Mouse (Mus musculus): Measurements from ENCODE around the gene Depdc7. TPM values are rescaled to one million over a fixed set of nuclear protein-coding genes. Genes with fewer than 3 reads are reported as not detected.

Gene Depdc7
- polyA plus RNA-seq, 1 experiment: not detected

DNA sequence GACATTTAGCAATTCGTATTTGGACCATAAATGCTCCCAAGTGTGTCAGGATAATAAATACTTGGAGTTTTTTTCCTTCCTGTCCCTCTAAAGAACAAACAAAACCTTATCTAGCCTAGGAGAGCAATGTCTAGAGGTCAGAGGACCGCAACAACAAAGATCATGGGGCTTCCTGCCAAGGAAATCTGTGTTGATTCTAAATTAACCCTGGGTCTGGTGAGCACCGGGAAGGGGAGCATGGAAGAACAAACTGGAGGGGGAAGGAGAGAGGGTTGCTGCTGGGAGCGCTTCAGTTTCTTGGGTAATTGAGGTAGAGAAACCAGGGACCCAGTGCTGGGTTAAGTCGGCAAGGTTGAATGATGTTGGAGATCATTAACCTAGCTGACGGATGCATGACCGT lies 482 bp upstream of the Depdc7 start:
- TF ChIP-seq GATA1 (IDR thresholded peaks at IDR 0.05; ENCODE audit: low read length) (no peak), TAL1 (IDR thresholded peaks at IDR 0.05; ENCODE audit: low read length) (no peak)
- peak overlapping the region; percentile 69 for H3K4me3 ChIP-seq (replicated peaks)
- H3K27me3 ChIP-seq (ENCODE audit: control insufficient read depth): peaks cover 45% of the 10 kb centered on the region

DNA sequence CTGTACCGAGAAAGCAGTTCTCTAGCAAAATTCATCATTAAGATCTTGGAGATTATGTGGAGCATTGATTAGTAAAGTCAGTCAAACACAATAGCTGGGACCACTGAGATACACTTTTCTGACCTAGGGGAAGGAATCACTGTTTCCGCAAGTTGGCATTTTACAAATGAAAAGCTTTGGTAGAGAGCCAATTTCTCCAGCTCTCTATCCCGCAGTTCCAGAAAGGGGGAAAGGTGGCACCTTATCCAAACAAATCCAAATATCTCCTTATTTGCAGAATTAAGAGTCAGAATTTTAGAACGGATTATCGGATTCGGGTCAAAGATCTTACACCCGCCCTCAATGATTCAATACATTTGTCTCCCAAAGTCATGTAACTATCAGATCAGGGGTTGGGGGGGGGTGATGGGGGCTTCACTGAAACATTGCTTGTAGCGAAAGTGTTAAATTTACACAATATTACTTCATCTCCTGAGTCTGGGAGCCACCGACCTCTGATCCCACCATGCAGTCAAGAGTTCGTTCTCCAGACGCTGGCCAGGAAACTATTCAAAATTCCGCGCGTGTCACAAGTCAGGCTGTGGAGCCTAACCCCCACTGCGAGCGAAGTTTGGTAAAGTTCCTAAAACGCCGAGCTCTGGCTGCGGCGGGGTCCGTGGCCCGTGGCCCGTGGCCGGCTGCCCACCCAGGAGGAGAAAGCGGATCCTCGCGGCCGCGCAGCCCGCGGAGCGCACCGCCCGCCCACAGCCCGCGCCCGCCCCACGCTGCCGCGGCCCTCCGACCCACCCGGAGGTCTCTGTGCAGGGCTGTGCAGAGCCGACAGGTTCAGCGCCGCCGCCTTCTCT lies 560 bp downstream of the Depdc7 start:
- H3K9me3 ChIP-seq (ENCODE audit: control insufficient read depth, low read length): no peaks in the 10 kb centered on the region
- H3K4me3 ChIP-seq (replicated peaks): peak overlapping the region; percentile 69
- no peak for TF ChIP-seq GATA1 (IDR thresholded peaks at IDR 0.05; ENCODE audit: low read length)
- H3K36me3 ChIP-seq (ENCODE audit: control insufficient read depth): no peaks in the 10 kb centered on the region
- H3K4me1 ChIP-seq (ENCODE audit: control insufficient read depth): peaks cover 15% of the 10 kb centered on the region
- H3K27me3 ChIP-seq (ENCODE audit: control insufficient read depth): peaks cover 45% of the 10 kb centered on the region

More for the DNA sequence above, 482 bp upstream of the Depdc7 start:
- H3K4me1 ChIP-seq (ENCODE audit: control insufficient read depth): peaks cover 15% of the 10 kb centered on the region
- no peaks in the 10 kb centered on the region for H3K36me3 ChIP-seq (ENCODE audit: control insufficient read depth)
- no peaks in the 10 kb centered on the region for H3K9me3 ChIP-seq (ENCODE audit: control insufficient read depth, low read length)

DNA sequence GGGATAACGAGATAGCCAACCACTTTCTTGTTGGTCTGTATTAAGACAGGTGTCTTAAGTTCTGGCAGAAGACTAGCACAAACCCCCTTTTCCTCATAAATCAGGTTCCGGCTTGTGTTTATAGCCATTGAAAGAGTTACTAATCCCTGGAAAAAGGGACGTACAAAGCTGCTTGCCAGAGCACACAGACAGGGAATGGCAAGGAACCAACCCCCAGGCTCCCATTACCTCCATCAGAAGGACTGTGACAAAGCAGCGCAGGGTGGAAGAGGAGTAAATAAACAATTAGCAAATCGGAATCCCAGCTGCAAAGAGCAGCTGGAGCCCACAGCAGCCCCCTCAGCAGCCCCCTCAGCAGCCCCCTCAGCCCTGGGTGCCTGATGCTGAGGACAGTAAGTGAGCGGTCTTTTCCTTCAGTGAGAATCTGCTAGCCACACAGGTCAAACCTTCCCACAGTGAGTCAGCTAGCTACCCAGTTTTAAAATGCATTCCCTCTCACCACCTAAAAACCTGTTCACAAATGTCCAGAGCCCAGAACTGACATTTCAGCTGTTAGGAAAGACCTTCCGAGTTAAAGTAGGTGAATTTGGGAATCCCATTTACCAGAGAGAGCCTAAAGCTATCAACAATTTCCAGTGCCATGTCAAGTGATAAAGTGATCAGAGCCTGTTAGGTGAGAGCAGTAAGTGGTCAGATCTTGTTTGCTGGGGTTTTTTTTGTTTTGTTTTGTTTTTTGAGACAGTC lies 1.5 kb downstream of the Depdc7 start:
- Histone ChIP-seq H3K4me1 (ENCODE audit: control insufficient read depth) (peaks cover 13% of the 10 kb centered on the region), H3K9me3 (ENCODE audit: control insufficient read depth, low read length) (no peaks in the 10 kb centered on the region), H3K36me3 (ENCODE audit: control insufficient read depth) (no peaks in the 10 kb centered on the region), H3K27me3 (ENCODE audit: control insufficient read depth) (peaks cover 45% of the 10 kb centered on the region), H3K4me3 (replicated peaks) (no peak overlapping the region)
- no peak for TF ChIP-seq GATA1 (IDR thresholded peaks at IDR 0.05; ENCODE audit: low read length)
- no peak for TF ChIP-seq TAL1 (IDR thresholded peaks at IDR 0.05; ENCODE audit: low read length)

DNA sequence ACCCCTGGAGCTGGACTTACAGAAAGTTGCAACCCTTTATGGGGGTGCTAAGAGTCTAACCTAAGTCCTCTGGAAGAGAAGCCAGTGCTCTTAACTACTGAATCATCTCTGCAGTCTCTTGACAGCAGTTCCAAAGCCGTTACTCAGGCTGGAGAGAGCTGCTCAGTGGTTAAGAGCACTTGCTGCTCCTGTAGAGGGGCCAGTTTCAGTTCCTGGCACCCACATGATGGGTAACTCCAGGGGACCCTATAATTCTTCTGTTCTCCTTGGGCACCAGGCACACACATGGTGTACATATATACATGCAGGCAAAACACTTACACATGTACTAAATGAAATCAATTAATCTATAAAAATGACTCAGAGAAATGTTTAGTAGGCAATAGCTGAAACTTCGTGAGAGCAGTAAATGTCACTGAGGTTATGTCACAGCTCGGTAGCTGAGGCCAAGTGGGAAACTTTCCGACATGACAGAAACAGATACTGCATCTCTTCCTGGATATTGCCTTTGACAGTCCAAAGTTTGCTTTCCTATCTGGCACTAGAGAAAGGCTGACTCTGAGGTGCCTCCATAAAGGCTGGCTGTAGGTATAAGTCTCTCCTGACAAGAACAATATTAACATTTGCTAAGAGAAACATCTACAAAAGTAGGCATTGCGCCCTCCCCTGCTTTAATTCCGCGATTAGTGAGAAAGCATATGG lies 2.3 kb downstream of the Depdc7 start:
- peaks cover 11% of the 10 kb centered on the region for H3K4me1 ChIP-seq (ENCODE audit: control insufficient read depth)
- no peaks in the 10 kb centered on the region for H3K9me3 ChIP-seq (ENCODE audit: control insufficient read depth, low read length)
- TF ChIP-seq GATA1 (IDR thresholded peaks at IDR 0.05; ENCODE audit: low read length): no peak
- no peak for TF ChIP-seq TAL1 (IDR thresholded peaks at IDR 0.05; ENCODE audit: low read length)
- H3K36me3 ChIP-seq (ENCODE audit: control insufficient read depth): no peaks in the 10 kb centered on the region
- no peak overlapping the region for H3K4me3 ChIP-seq (replicated peaks)
- H3K27me3 ChIP-seq (ENCODE audit: control insufficient read depth): peaks cover 45% of the 10 kb centered on the region

DNA sequence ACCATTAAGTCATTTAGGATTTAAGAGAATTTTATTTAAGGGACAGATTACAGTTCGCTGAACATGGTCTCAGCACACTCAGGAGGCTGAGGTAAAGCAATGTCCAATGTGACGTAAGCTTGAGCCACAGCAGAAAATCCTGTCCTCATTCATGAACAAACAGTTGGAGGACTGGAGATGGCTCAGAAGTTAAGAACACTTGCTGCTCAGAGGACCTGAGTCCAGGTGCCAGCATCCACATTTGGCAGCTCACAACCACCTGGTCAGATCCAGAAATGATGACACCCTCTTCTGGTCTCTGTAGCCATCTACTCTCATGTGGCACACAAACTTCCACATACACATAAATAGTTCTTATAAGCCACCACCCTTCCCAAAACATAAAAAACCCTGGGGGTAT lies 3.0 kb downstream of the Depdc7 start:
- TF ChIP-seq GATA1 (IDR thresholded peaks at IDR 0.05; ENCODE audit: low read length) (no peak), TAL1 (IDR thresholded peaks at IDR 0.05; ENCODE audit: low read length) (no peak)

DNA sequence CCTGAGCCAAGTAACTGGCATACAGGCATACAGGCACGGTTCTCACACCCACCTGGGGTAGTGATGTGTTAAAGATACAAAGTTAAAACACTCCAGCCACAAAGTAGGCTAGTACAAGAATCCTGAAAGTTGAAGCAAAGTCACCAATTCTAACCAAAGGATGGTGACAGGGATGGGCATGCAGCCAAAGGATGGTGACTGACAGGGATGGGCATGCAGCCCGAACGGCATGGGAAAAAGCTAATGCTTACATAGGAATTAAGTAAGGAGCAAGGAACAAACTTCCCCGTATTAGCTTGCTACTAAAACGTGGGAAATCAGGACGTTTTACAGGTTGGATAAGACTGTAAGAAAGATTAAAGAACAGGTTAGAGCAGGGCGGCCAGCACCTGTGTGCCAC lies 6.4 kb downstream of the Depdc7 start:
- Histone ChIP-seq H3K27me3 (ENCODE audit: control insufficient read depth) (peaks cover 17% of the 10 kb centered on the region), H3K9me3 (ENCODE audit: control insufficient read depth, low read length) (no peaks in the 10 kb centered on the region), H3K4me1 (ENCODE audit: control insufficient read depth) (no peaks in the 10 kb centered on the region), H3K4me3 (replicated peaks) (no peak overlapping the region), H3K36me3 (ENCODE audit: control insufficient read depth) (no peaks in the 10 kb centered on the region)
- TF ChIP-seq GATA1 (IDR thresholded peaks at IDR 0.05; ENCODE audit: low read length): no peak
- no peak for TF ChIP-seq TAL1 (IDR thresholded peaks at IDR 0.05; ENCODE audit: low read length)

More for the DNA sequence above, 3.0 kb downstream of the Depdc7 start:
- Histone ChIP-seq H3K4me3 (replicated peaks) (no peak overlapping the region), H3K27me3 (ENCODE audit: control insufficient read depth) (peaks cover 43% of the 10 kb centered on the region), H3K9me3 (ENCODE audit: control insufficient read depth, low read length) (no peaks in the 10 kb centered on the region), H3K36me3 (ENCODE audit: control insufficient read depth) (no peaks in the 10 kb centered on the region), H3K4me1 (ENCODE audit: control insufficient read depth) (peaks cover 11% of the 10 kb centered on the region)

DNA sequence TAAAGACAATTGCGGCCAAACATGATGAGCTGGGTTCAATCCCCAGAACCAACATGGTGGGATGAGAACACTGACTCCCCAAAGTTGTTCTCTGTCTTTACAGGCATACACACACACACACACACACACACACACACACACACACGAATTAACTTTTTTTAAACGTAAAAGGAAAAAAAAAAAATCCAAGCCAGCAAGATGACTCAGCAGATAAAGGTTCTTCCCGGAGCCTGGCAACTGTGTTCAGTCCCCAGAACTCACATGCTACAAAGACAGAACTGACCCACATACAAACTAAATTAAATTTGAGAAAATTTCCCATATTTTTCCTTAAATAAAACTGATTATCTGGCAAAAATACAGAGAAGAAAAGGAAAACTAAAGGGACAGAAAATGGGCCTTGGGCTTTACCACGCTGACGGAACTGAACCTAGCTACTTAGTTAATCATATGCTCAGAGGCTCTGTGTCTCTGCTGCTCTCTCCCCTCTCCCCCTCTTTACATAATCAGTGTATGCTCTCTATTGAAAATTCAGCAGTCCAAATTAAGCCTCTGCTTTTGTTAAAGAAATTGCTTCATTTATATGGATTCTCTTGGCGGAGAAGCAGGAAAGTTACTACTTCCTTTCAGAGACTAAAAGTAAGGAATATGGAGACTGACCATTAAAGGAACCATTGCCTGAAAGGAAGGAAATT lies 10.0 kb downstream of the Depdc7 start:
- no peaks in the 10 kb centered on the region for H3K4me1 ChIP-seq (ENCODE audit: control insufficient read depth)
- no peak overlapping the region for H3K4me3 ChIP-seq (replicated peaks)
- TF ChIP-seq GATA1 (IDR thresholded peaks at IDR 0.05; ENCODE audit: low read length) (no peak), TAL1 (IDR thresholded peaks at IDR 0.05; ENCODE audit: low read length) (no peak)

DNA sequence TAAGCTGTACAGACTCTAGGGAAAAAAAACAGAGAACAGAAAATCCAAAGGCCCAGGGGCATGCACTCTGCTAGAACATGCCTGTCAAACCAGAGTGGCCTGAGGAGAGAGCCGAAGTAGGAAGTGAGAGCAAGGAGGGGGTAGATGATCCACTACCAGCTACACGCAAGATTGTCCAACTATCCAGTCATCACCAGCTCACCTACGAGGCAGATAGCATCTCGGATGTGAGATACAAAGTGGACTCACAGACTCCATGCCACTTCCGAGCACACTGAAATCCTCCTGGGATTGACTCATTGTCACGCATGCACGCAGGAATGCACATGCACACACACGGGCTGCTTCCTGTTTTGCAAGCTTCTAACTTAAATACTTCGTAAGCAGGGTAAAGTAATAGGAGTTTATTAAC lies 10.6 kb downstream of the Depdc7 start:
- no peaks in the 10 kb centered on the region; the same call in 1 of the 2 replicates for H3K36me3 ChIP-seq (ENCODE audit: control insufficient read depth)
- no peak overlapping the region for H3K4me3 ChIP-seq (replicated peaks)
- TF ChIP-seq TAL1 (IDR thresholded peaks at IDR 0.05; ENCODE audit: low read length) (no peak), GATA1 (IDR thresholded peaks at IDR 0.05; ENCODE audit: low read length) (no peak)
- H3K4me1 ChIP-seq (ENCODE audit: control insufficient read depth): no peaks in the 10 kb centered on the region
- H3K27me3 ChIP-seq (ENCODE audit: control insufficient read depth): no peaks in the 10 kb centered on the region
- H3K9me3 ChIP-seq (ENCODE audit: control insufficient read depth, low read length): no peaks in the 10 kb centered on the region

More for the DNA sequence above, 10.0 kb downstream of the Depdc7 start:
- Histone ChIP-seq H3K36me3 (ENCODE audit: control insufficient read depth) (no peaks in the 10 kb centered on the region; the same call in 1 of the 2 replicates), H3K27me3 (ENCODE audit: control insufficient read depth) (no peaks in the 10 kb centered on the region), H3K9me3 (ENCODE audit: control insufficient read depth, low read length) (no peaks in the 10 kb centered on the region)
